Mouse (Mus musculus): ENCODE measurements around the gene Nup214. TPM values are rescaled to one million over a fixed set of nuclear protein-coding genes. Genes with fewer than 3 reads are reported as not detected.

The Nup214 gene
- polyA plus RNA-seq, 1 experiment: 13.0 TPM

- TF ChIP-seq GATA1 (IDR thresholded peaks at IDR 0.05; ENCODE audit: low read length): no peak
Observed at GRCm38 (mm10) chr2:31955686-31956085, 18.6 kb upstream of the Nup214 start.

GRCm38 (mm10) chr2:31957211-31957610 is 17.0 kb upstream of the Nup214 start:
- TF ChIP-seq GATA1 (IDR thresholded peaks at IDR 0.05; ENCODE audit: low read length): no peak

- no peak for TF ChIP-seq GATA1 (IDR thresholded peaks at IDR 0.05; ENCODE audit: low read length)
Observed at GRCm38 (mm10) chr2:31960986-31961385, 13.2 kb upstream of the Nup214 start.

DNA sequence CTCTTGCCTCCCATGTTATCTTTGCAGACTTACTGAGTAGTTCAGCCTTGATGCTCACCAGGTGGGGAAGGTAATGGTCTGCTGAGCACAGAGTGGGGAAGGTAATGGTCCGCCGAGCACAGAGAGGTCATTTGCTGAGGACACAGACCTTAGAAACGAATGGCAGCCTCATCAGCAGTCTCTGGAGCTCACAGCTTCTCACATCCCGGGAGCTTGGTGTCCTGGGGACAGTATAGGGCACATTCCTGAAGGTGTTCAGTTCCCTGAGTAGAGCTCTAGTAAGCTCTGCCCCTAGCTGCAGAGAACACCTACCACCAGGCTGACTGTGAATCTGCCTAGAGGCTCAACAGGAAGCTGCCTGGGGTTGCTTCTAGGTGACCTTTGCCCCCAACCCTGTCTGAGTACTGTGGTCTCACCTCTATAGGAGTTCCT is 12.4 kb upstream of the Nup214 start:
- TF ChIP-seq GATA1 (IDR thresholded peaks at IDR 0.05; ENCODE audit: low read length): no peak

DNA sequence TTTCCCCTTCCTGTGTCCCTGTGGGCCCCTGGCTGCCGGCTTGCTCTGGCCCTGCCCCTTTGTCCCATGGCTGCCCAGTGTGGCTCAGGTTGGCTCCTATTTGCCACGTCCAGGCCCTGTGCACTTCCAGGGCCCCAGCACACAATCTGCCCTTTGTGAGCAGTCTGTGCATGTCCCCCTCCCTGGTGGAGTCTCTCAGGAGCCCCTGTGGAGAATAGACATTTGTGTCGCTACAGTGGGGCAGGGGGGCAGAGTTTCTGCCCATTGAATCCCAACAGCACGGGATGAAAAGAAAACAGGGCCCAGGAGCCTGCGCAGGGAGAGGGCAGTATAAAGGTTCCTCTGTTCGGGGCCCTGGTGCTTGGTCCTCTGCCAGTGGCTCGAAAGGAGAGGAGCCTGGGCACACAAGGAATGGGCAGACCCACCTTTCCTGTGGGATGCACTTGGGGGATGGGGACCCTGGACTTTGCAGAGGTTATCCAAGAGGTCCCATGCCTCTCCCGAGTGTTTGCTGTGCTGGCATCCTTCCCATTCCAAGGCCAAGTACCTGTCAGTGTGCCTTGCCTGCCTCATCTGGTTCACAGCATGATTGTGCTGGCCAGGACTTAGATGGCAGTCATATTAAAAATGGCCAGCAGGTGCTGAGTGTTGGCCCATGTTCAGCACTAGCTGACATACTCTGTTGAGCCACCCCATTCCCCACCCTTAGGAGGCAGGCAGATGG is 11.6 kb upstream of the Nup214 start:
- no peak for TF ChIP-seq GATA1 (IDR thresholded peaks at IDR 0.05; ENCODE audit: low read length)

- no peak for TF ChIP-seq GATA1 (IDR thresholded peaks at IDR 0.05; ENCODE audit: low read length)
Observed at GRCm38 (mm10) chr2:31963491-31963890, 10.7 kb upstream of the Nup214 start.

GRCm38 (mm10) chr2:31964191-31964590 is 10.0 kb upstream of the Nup214 start:
- no peak for TF ChIP-seq GATA1 (IDR thresholded peaks at IDR 0.05; ENCODE audit: low read length)

- no peak for TF ChIP-seq GATA1 (IDR thresholded peaks at IDR 0.05; ENCODE audit: low read length)
Observed at GRCm38 (mm10) chr2:31965110-31965509, 9.1 kb upstream of the Nup214 start.

GRCm38 (mm10) chr2:31966801-31967200 is 7.4 kb upstream of the Nup214 start:
- TF ChIP-seq GATA1 (IDR thresholded peaks at IDR 0.05; ENCODE audit: low read length): no peak

DNA sequence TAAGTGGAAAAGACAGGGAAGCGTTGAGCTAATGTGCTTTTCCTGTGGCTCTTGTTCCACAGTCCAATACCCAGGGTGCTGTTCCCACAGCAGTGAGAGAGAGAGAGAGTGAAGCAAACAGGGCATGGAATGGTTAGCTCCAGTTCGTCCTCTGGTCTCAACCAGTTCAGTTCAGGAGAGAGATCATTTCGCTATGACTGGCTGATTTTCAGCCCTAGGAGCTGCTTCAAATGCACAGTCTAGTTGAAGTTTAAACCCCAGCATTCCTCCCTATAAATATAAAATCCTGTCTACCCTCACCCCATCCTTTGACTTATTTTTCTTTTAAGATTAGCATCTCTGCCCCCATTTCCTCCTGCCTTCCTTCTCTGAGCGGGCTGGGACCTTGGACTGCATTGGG is 1.6 kb upstream of the Nup214 start:
- no peak for TF ChIP-seq GATA1 (IDR thresholded peaks at IDR 0.05; ENCODE audit: low read length)

GRCm38 (mm10) chr2:31974809-31975371 is 654 bp downstream of the Nup214 start:
- no peak for TF ChIP-seq GATA1 (IDR thresholded peaks at IDR 0.05; ENCODE audit: low read length)

GRCm38 (mm10) chr2:31987774-31988173 is 13.5 kb downstream of the Nup214 start:
- TF ChIP-seq GATA1 (IDR thresholded peaks at IDR 0.05; ENCODE audit: low read length): no peak

DNA sequence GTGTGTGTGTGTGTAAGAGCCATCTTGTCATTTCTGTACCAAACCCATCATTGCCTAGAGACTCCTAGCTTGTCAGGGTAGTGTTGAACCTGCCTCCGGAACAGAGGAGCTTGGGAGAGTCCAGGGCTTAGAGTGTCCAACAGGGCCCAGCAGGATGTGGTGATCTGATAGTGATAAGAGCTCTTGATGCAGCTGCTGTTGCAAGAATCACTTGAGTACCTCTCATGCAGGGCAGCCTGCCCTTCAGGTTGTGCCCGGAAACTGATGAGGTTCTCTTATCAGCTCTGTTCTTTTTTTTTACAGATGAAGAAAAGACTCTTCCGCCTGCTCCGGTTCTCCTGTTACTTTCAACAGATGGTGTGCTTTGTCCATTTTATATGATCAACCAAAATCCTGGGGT is 16.7 kb downstream of the Nup214 start:
- no peak for TF ChIP-seq GATA1 (IDR thresholded peaks at IDR 0.05; ENCODE audit: low read length)

GRCm38 (mm10) chr2:31994896-31995295 is 20.7 kb downstream of the Nup214 start:
- no peak for TF ChIP-seq GATA1 (IDR thresholded peaks at IDR 0.05; ENCODE audit: low read length)

DNA sequence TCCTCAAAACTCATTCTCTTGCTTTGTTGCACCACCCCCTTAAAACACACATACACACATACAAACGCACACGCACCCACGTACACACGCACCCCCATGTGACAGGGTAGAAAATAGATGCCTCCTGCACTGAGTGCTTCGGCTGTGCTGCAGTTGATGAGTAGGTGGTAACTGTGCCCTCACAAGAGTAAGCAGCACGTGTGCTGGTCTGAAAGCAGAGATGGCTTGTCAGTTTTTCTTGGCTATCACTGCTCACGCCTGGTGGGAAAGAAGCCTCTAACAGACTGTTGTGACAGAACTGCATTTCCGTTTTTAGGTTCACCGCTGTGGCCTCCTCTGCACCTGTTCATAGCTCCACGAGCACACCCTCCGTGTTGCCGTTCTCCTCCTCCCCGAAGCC is 21.8 kb downstream of the Nup214 start:
- no peak for TF ChIP-seq GATA1 (IDR thresholded peaks at IDR 0.05; ENCODE audit: low read length)

DNA sequence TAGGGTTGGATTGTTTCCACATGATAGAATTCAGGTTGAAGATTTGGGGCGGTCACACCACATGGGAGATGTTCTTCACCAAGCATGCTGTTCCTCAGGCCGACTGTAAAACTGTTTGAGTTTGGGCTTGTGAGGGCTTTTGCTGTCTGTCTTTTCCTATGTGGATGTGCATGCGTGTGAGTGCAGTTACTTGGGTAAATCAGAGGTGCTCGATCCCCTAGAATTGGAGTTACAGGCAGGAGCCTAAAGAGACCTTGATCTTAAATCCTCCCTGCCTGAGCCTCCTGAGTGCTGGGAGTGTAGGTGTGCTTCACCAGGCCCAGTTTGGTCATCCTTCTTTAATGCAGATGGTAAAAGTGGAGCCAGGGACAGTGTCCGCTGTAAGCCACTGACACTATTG is 23.3 kb downstream of the Nup214 start:
- no peak for TF ChIP-seq GATA1 (IDR thresholded peaks at IDR 0.05; ENCODE audit: low read length)

GRCm38 (mm10) chr2:31998443-31998842 is 24.2 kb downstream of the Nup214 start:
- no peak for TF ChIP-seq GATA1 (IDR thresholded peaks at IDR 0.05; ENCODE audit: low read length)
